Mouse (Mus musculus) olfactory bulb, adult 2 months (tissue): ENCODE measurements around the gene Trpm2. TPM values are rescaled to one million over a fixed set of nuclear protein-coding genes. Genes with fewer than 3 reads are reported as not detected.

Experiments
- H3K27ac ChIP-seq: fragments of 200-500 bp; 2 replicates; pipeline ENCODE4 v1.5.1; 2012; ENCODE audit warnings: low read depth, low read length; ENCODE audit not compliant: insufficient read depth
- H3K4me1 ChIP-seq: fragments of 200-500 bp; 2 replicates; pipeline ENCODE4 v1.6.1; 2012; ENCODE audit warnings: low read length; ENCODE audit not compliant: control insufficient read depth, insufficient read depth
- H3K4me3 ChIP-seq: fragments of 200-500 bp; 2 replicates; pipeline ENCODE4 v1.5.1; 2012; ENCODE audit warnings: mild to moderate bottlenecking, low read depth, low read length, moderate library complexity; ENCODE audit not compliant: insufficient read depth
- CTCF ChIP-seq: fragments of 200-500 bp; IDR thresholded peaks from 2 replicates; pipeline ENCODE4 v1.5.1; 2012; ENCODE audit warnings: low read depth, mild to moderate bottlenecking, low read length, moderate library complexity; ENCODE audit not compliant: insufficient read depth
- POLR2A ChIP-seq: fragments of 200-500 bp; IDR thresholded peaks from 2 replicates; pipeline ENCODE4 v1.6.1; 2012; ENCODE audit warnings: mild to moderate bottlenecking, low read depth, low read length, moderate library complexity; ENCODE audit not compliant: insufficient read depth
- WGBS: fragments of 180-500 bp; shearing (Covaris S2); methylation state at CpG from one replicate; pipeline ENCODE4 v1.1.7; 2018; 5-methylcytosine and 5-hydroxymethylcytosine counted together
- polyA plus RNA-seq: library from polyadenylated mRNA; stranded (reverse); fragments of >200 nt; gene quantifications from 2 replicates; pipeline ENCODE4 v1.2.4, GENCODE M21; 2012; ENCODE audit warnings: low replicate concordance; ENCODE audit not compliant: missing spikeins, insufficient read depth, insufficient read length

Trpm2 gene
- polyA plus RNA-seq, 1 experiment, result not detected

- WGBS, result 77% methylated on average over 5 of the region's 5 CpGs
Measured at GRCm38 (mm10) chr10:77895562-77895961, 74.8 kb downstream of the Trpm2 start.

DNA sequence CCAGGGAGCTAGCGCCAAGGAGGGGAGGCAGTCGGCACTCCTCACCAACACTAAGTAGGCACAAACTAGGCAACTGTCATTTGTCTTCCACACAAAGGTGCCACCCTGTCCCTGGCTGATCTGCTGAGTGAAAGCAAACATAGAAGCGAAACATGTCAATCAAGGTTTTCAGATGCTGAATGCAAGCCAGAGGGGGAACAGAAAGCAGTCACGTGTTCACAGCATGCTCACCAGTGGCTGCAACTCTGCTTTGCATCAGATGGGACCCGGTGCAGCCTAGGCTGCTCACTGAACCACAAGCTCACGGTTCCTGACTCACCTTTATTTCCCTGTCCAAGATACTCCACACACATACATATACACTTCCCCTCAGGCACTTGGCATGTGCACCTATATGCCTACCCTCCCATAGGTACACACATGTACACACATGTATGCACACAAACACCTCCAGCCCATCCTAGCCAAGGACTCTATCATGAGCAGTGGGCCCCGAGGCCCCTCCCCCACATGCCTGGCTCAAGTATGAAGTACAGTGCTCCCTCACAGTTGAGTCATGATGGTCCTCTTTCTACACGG, 79.3 kb downstream of the Trpm2 start:
- Histone ChIP-seq H3K4me3 (no peak overlapping the region), H3K4me1 (0 out of 2 replicates have a peak, but pooled peaks cover 4% of the 10 kb centered on the region), H3K27ac (no peak overlapping the region)
- 76% methylated on average over 8 of the region's 8 CpGs for WGBS
- no peak for TF ChIP-seq CTCF
- TF ChIP-seq POLR2A, result no peak

More at GRCm38 (mm10) chr10:77895562-77895961, 74.8 kb downstream of the Trpm2 start:
- Histone ChIP-seq H3K4me1 (0 out of 2 replicates have a peak, but pooled peaks cover 4% of the 10 kb centered on the region), H3K27ac (no peak overlapping the region), H3K4me3 (no peak overlapping the region)
- no peak for TF ChIP-seq POLR2A
- no peak for TF ChIP-seq CTCF

GRCm38 (mm10) chr10:77886007-77886747, 84.2 kb downstream of the Trpm2 start:
- 62% methylated on average over 12 of the region's 12 CpGs for whole genome bisulfite sequencing
- TF ChIP-seq CTCF (no peak), POLR2A (no peak)
- no peaks in the 10 kb centered on the region for H3K4me1 ChIP-seq
- H3K4me3 ChIP-seq, result no peak overlapping the region
- no peak overlapping the region for H3K27ac ChIP-seq

DNA sequence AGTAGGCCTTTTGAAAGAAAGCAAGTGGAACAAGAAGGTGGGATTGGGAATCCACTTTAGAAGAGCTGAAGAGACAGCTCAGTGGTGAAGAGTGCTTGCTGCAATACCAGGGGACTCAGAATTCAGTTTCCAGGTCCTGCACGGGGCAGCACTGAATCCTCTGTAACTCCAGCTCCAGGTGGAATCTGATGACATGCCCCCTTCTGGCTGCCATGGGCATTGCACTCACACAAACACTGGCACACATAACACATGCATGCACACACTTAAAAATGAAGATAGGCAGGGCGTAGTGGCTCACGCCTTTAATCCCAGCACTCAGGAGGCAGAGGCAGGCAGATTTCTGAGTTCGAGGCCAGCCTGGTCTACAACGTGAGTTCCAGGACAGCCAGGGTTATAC, 87.8 kb downstream of the Trpm2 start:
- no peak for TF ChIP-seq CTCF
- TF ChIP-seq POLR2A, result no peak
- no peaks in the 10 kb centered on the region for H3K4me1 ChIP-seq
- 85% methylated on average over 5 of the region's 5 CpGs for WGBS
- H3K4me3 ChIP-seq, result no peak overlapping the region
- no peak overlapping the region for H3K27ac ChIP-seq

DNA sequence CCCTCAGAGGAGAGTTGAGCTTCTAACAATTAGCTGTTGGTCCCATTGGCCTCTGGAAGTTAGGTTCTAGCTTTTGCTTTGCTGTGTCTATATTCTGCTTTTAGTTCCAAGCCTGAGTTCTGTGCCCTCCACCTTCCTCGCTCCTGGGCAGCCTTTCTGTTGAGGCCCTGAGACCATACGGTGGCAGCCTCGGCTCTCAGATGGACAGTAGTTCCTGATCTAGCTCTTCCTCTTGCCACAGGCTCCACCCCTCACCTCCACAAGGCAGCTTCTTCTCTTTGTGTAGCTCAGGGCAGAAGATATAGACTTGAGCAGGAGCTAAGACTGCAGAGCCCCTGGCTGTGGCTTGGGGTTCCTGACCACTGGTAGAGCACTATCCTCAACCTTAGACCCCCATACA, 90.1 kb downstream of the Trpm2 start:
- 88% methylated on average over 3 of the region's 3 CpGs for WGBS
- TF ChIP-seq CTCF (no peak), POLR2A (no peak)
- Histone ChIP-seq H3K4me1 (no peaks in the 10 kb centered on the region), H3K4me3 (no peak overlapping the region), H3K27ac (no peak overlapping the region)

DNA sequence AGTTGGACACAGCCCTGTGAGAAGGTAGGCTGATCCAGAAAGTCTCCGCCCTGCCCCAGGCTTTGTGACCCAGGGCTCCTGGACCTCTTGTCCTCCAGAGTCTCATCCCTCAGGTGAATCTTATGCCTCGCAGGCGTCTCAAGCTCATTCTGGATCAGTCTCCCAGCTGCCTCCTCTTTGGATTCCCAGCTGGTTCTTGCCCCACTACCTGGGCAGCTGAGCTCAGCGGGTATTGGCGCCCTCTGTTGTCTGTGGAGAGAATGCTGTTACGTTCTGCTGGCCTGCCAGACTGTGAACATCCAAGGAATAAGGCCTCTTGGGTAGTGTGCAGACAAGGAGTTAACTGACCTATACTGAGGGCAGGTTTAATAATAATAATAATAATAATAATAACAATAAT, 91.4 kb downstream of the Trpm2 start:
- TF ChIP-seq POLR2A (no peak), CTCF (peak; percentile 47; the same call in 1 of the 2 replicates)
- Histone ChIP-seq H3K27ac (no peak overlapping the region), H3K4me3 (no peak overlapping the region), H3K4me1 (no peaks in the 10 kb centered on the region)
- WGBS, result 74% methylated on average over 6 of the region's 6 CpGs

DNA sequence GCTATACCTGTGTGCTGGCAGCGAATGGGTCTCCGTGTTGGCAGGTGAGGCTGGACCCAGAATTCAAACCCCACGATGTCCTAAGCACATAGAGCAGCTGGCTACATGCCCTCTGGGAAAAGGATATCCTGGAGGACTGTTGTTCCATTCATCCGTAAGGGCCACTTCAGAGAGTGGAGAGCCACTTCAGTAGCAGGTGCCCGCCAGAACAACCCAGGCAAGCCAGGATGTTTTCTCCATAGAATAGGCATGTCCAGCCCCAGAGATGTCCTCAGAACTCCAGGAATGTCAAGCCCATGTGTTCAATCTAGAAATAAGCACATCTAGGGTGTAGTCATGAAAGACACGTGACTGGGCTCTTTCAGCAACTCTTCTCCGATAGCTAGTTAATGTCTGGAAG, 100.7 kb downstream of the Trpm2 start:
- H3K27ac ChIP-seq, result no peak overlapping the region
- H3K4me3 ChIP-seq, result no peak overlapping the region
- WGBS, result 91% methylated on average over 7 of the region's 7 CpGs
- TF ChIP-seq CTCF (no peak), POLR2A (no peak)
- 0 out of 2 replicates have a peak, but pooled peaks cover under 1% of the 10 kb centered on the region for H3K4me1 ChIP-seq

GRCm38 (mm10) chr10:77867546-77867945, 102.8 kb downstream of the Trpm2 start:
- no peak overlapping the region for H3K27ac ChIP-seq
- H3K4me3 ChIP-seq, result no peak overlapping the region
- WGBS, result 67% methylated on average over 1 of the region's 1 CpGs
- 0 out of 2 replicates have a peak, but pooled peaks cover 3% of the 10 kb centered on the region for H3K4me1 ChIP-seq
- TF ChIP-seq POLR2A (no peak), CTCF (no peak)

DNA sequence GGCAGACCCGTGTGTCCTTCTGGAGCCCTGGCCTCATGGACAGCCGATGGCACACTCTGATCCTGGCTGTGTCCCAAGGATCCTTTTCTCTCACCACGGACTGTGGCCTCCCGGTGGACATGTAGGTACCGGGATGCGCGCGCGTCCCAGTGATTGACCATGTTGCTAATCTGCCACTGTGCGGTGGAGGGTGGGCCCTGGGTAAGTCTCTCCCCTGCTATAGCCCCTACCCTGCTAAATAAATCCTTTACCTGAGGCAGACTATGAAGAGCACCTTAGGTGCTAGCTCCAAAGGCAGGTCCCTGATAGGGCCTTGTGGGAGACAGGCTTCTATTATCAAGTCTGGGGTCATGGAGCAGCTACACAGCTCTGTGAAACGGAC, 105.6 kb downstream of the Trpm2 start:
- peaks cover 5% of the 10 kb centered on the region for H3K4me1 ChIP-seq
- no peak overlapping the region for H3K27ac ChIP-seq
- no peak overlapping the region for H3K4me3 ChIP-seq
- TF ChIP-seq CTCF, result no peak
- TF ChIP-seq POLR2A, result no peak
- 66% methylated on average over 11 of the region's 11 CpGs for WGBS
